Mouse (Mus musculus): ENCODE measurements around the gene Sept6. TPM values are rescaled to one million over a fixed set of nuclear protein-coding genes. Genes with fewer than 3 reads are reported as not detected.

Gene Sept6
- polyA plus RNA-seq, 1 experiment from 2014 or later, result 59.2 TPM

Other genes starting within 250 kb of the Sept6 start
- 0.89 and 1.00 TPM in 2 replicates for gene Slc25a43, start 248.1 kb downstream of the Sept6 start, polyA plus RNA-seq (2014; fragmentation: Nextera tagmentation; extraction: Ambion mirVana)
- 585 and 587 TPM in 2 replicates for gene Slc25a5, start 196.1 kb downstream of the Sept6 start, polyA plus RNA-seq (2014; fragmentation: Nextera tagmentation; extraction: Ambion mirVana)
- 136 and 139 TPM in 2 replicates for gene Ube2a, start 117.9 kb downstream of the Sept6 start, polyA plus RNA-seq (2014; fragmentation: Nextera tagmentation; extraction: Ambion mirVana)
- gene C330007P06Rik, start 117.7 kb downstream of the Sept6 start, polyA plus RNA-seq (2014; fragmentation: Nextera tagmentation; extraction: Ambion mirVana), result 45.1 and 53.3 TPM in 2 replicates
- 2.9 and 3.4 TPM in 2 replicates for gene Nkrf, start 88.9 kb downstream of the Sept6 start, polyA plus RNA-seq (2014; fragmentation: Nextera tagmentation; extraction: Ambion mirVana)
- gene Sowahd, start 57.1 kb upstream of the Sept6 start, polyA plus RNA-seq (2014; fragmentation: Nextera tagmentation; extraction: Ambion mirVana), result not detected in 2 replicates
- 502 and 510 TPM in 2 replicates for gene Rpl39, start 93.6 kb upstream of the Sept6 start, polyA plus RNA-seq (2014; fragmentation: Nextera tagmentation; extraction: Ambion mirVana)
- 18.5 and 18.9 TPM in 2 replicates for gene Upf3b, start 118.5 kb upstream of the Sept6 start, polyA plus RNA-seq (2014; fragmentation: Nextera tagmentation; extraction: Ambion mirVana)
- gene Nkap, start 135.0 kb upstream of the Sept6 start, polyA plus RNA-seq (2014; fragmentation: Nextera tagmentation; extraction: Ambion mirVana), result 14.9 and 19.7 TPM in 2 replicates
- gene Akap14, start 177.0 kb upstream of the Sept6 start, polyA plus RNA-seq (2014; fragmentation: Nextera tagmentation; extraction: Ambion mirVana), result not detected in 2 replicates
- 375 and 434 TPM in 2 replicates for gene Ndufa1, start 199.4 kb upstream of the Sept6 start, polyA plus RNA-seq (2014; fragmentation: Nextera tagmentation; extraction: Ambion mirVana)
- gene Rnf113a1, start 199.5 kb upstream of the Sept6 start, polyA plus RNA-seq (2014; fragmentation: Nextera tagmentation; extraction: Ambion mirVana), result 15.6 and 16.6 TPM in 2 replicates
- not detected in 2 replicates for gene Gm9, start 219.2 kb upstream of the Sept6 start, polyA plus RNA-seq (2014; fragmentation: Nextera tagmentation; extraction: Ambion mirVana)
- gene Rhox1, start 230.5 kb upstream of the Sept6 start, polyA plus RNA-seq (2014; fragmentation: Nextera tagmentation; extraction: Ambion mirVana), result not detected in 2 replicates

Measured in embryonic facial prominence, embryonic 11.5 days (tissue).